Mouse (Mus musculus): ENCODE results near the gene Sppl3.
"Not testable (repeated sequence)": the region's sequence is repeated elsewhere in the genome, so short reads cannot be mapped to it uniquely, and the experiment has no call there.

DNA sequence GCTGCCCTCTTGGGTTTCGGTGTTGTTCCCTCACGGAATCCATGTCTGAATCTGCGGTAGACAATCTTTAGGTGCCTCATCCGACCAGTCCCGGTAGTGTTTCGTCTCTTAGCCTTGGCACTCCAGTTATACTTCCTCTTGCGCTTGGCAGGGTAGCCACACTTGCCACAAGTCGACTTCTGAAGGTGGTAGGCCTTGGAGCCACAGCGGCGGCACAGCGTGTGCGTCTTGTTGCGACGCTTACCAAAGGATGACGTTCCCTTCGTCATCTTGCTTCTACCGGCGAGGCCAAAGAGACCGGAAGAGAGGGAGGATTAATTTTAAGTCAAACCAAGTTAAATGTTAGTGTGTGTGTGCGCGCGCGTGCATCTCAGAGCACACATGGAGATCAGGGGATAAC is 92.3 kb downstream of the Sppl3 start:
- not testable (repeated sequence) for TF ChIP-seq CHD2 (IDR thresholded peaks at IDR 0.05; ENCODE audit: low read depth, low read length); ZC3H11A (IDR thresholded peaks at IDR 0.05; ENCODE audit: borderline replicate concordance, low read depth, low read length); HCFC1 (IDR thresholded peaks at IDR 0.05; ENCODE audit: borderline replicate concordance, insufficient read depth, low read length); MAFK (IDR thresholded peaks at IDR 0.05; ENCODE audit: insufficient read depth, low read depth, low read length)
